Mouse (Mus musculus) liver, embryonic 11.5 days (tissue): ENCODE measurements at regions not wholly inside any gene's neighbourhood (a gene's known extent, or its start where the extent isn't known, plus 50 kb on each side); places are given as distances from the start of the nearest gene placed in this dataset.

ENCODE experiments used
- ATAC-seq: fragments of 200-750 bp; cut with Nextera tagmentation; replicated peaks from 2 replicates; pipeline ENCODE4 v1.8.0; 2017; ENCODE audit warnings: moderate number of reproducible peaks, mild to moderate bottlenecking, moderate TSS enrichment, moderate library complexity; ENCODE audit not compliant: low FRiP score
- DNase-seq: peaks from one replicate; pipeline ENCODE4 v3.0.0-alpha.2; 2017; ENCODE audit warnings: low spot score
- H3K27ac ChIP-seq: fragments of 300-500 bp; sonication (generic); 2 replicates; pipeline ENCODE4 v1.5.1; 2014; ENCODE audit warnings: mild to moderate bottlenecking, low read depth, low read length, control low read depth
- H3K27me3 ChIP-seq: fragments of 300-500 bp; sonication (generic); replicated peaks from 2 replicates; pipeline ENCODE4 v1.6.1; 2014; ENCODE audit warnings: low read length, mixed read lengths; ENCODE audit not compliant: control insufficient read depth, insufficient read depth
- H3K36me3 ChIP-seq: fragments of 300-500 bp; sonication (generic); 2 replicates; pipeline ENCODE4 v1.6.1; 2014; ENCODE audit warnings: mild to moderate bottlenecking, low read length, moderate library complexity, mixed read lengths; ENCODE audit not compliant: control insufficient read depth, insufficient read depth
- H3K4me1 ChIP-seq: fragments of 300-500 bp; sonication (generic); replicated peaks from 2 replicates; pipeline ENCODE4 v1.6.1; 2014; ENCODE audit warnings: low read length, mixed read lengths; ENCODE audit not compliant: control insufficient read depth, insufficient read depth
- H3K4me2 ChIP-seq: fragments of 300-500 bp; sonication (generic); 2 replicates; pipeline ENCODE4 v1.6.1; 2014; ENCODE audit warnings: mild to moderate bottlenecking, control low read depth, moderate library complexity
- H3K4me3 ChIP-seq: fragments of 300-500 bp; sonication (generic); 2 replicates; pipeline ENCODE4 v1.5.1; 2014; ENCODE audit warnings: low read depth, low read length, control low read depth
- H3K9ac ChIP-seq: fragments of 300-500 bp; sonication (generic); 2 replicates; pipeline ENCODE4 v1.6.1; 2014; ENCODE audit warnings: low read depth, low read length, control low read depth
- H3K9me3 ChIP-seq: fragments of 300-500 bp; sonication (generic); 2 replicates; pipeline ENCODE4 v1.6.1; 2016; ENCODE audit warnings: low read length, inconsistent platforms, mixed read lengths; ENCODE audit not compliant: control insufficient read depth
- WGBS: fragments of 180-500 bp; shearing (Covaris S2); extraction: QIAGEN DNeasy Blood & Tissue Kit; methylation state at CpG from one replicate; pipeline ENCODE4 v1.1.7; 2014; 5-methylcytosine and 5-hydroxymethylcytosine counted together

- Histone ChIP-seq H3K4me3 (no peak overlapping the region), H3K4me1 (no peaks in the 10 kb centered on the region), H3K9ac (no peak overlapping the region), H3K36me3 (no peaks in the 10 kb centered on the region), H3K27me3 (no peaks in the 10 kb centered on the region), H3K27ac (no peak overlapping the region), H3K4me2 (no peak overlapping the region), H3K9me3 (no peaks in the 10 kb centered on the region)
- ATAC-seq (no peak), DNase-seq (no peak)
- 61% methylated on average over 5 of the region's 5 CpGs for WGBS
These were observed 85.4 kb downstream of the Atp23 start for GRCm38 (mm10) chr10:126815730-126816129.

GRCm38 (mm10) chr10:126814968-126815367, 86.2 kb downstream of the Atp23 start:
- no peak overlapping the region for H3K9ac ChIP-seq
- no peaks in the 10 kb centered on the region for H3K9me3 ChIP-seq
- H3K4me2 ChIP-seq, result no peak overlapping the region
- no peak for DNase-seq
- H3K36me3 ChIP-seq, result no peaks in the 10 kb centered on the region
- H3K27ac ChIP-seq, result no peak overlapping the region
- H3K27me3 ChIP-seq, result no peaks in the 10 kb centered on the region
- no peaks in the 10 kb centered on the region for H3K4me1 ChIP-seq
- 90% methylated on average over 18 of the region's 18 CpGs for WGBS
- no peak for ATAC-seq
- H3K4me3 ChIP-seq, result no peak overlapping the region

- Histone ChIP-seq H3K27me3 (no peaks in the 10 kb centered on the region), H3K9me3 (no peaks in the 10 kb centered on the region), H3K9ac (no peak overlapping the region), H3K4me1 (no peaks in the 10 kb centered on the region), H3K4me3 (no peak overlapping the region), H3K4me2 (no peak overlapping the region), H3K27ac (no peak overlapping the region), H3K36me3 (no peaks in the 10 kb centered on the region)
- 83% methylated on average over 6 of the region's 6 CpGs for WGBS
- ATAC-seq, result no peak
- no peak for DNase-seq
These were observed 88.0 kb downstream of the Atp23 start for GRCm38 (mm10) chr10:126813051-126813593.

- 68% methylated on average over 7 of the region's 7 CpGs for whole genome bisulfite sequencing
- DNase-seq (no peak), ATAC-seq (peak; percentile 45)
- no peak overlapping the region for H3K4me2 ChIP-seq
- no peaks in the 10 kb centered on the region for H3K4me1 ChIP-seq
- no peaks in the 10 kb centered on the region for H3K36me3 ChIP-seq
- no peaks in the 10 kb centered on the region for H3K9me3 ChIP-seq
- H3K27me3 ChIP-seq, result no peaks in the 10 kb centered on the region
- H3K27ac ChIP-seq, result no peak overlapping the region
- H3K9ac ChIP-seq, result no peak overlapping the region
- no peak overlapping the region for H3K4me3 ChIP-seq
These were observed 88.9 kb downstream of the Atp23 start for GRCm38 (mm10) chr10:126812243-126812755.

- H3K9me3 ChIP-seq, result no peaks in the 10 kb centered on the region
- no peaks in the 10 kb centered on the region for H3K27me3 ChIP-seq
- peak overlapping the region; percentile 52; the same call in 1 of the 2 replicates for H3K4me2 ChIP-seq
- 73% methylated on average over 11 of the region's 11 CpGs for WGBS
- H3K4me3 ChIP-seq, result no peak overlapping the region
- no peak overlapping the region for H3K9ac ChIP-seq
- H3K36me3 ChIP-seq, result no peaks in the 10 kb centered on the region
- H3K4me1 ChIP-seq, result no peaks in the 10 kb centered on the region
- no peak overlapping the region for H3K27ac ChIP-seq
- ATAC-seq (no peak), DNase-seq (no peak)
These were observed 90.6 kb downstream of the Atp23 start for GRCm38 (mm10) chr10:126810346-126811095.

GRCm38 (mm10) chr10:126809587-126809986, 91.6 kb downstream of the Atp23 start:
- H3K4me3 ChIP-seq, result peak overlapping the region; percentile 14; the same call in 1 of the 2 replicates
- peak overlapping the region; percentile 52 for H3K4me2 ChIP-seq
- no peaks in the 10 kb centered on the region for H3K4me1 ChIP-seq
- 42% methylated on average over 17 of the region's 17 CpGs for WGBS
- no peaks in the 10 kb centered on the region for H3K9me3 ChIP-seq
- H3K27ac ChIP-seq, result no peak overlapping the region
- H3K9ac ChIP-seq, result no peak overlapping the region
- peak; percentile 37 for DNase-seq
- ATAC-seq, result peak; percentile 37
- H3K36me3 ChIP-seq, result no peaks in the 10 kb centered on the region
- H3K27me3 ChIP-seq, result no peaks in the 10 kb centered on the region

- no peak for DNase-seq
- Histone ChIP-seq H3K9ac (no peak overlapping the region), H3K27me3 (no peaks in the 10 kb centered on the region), H3K4me1 (no peaks in the 10 kb centered on the region), H3K27ac (no peak overlapping the region), H3K4me3 (no peak overlapping the region), H3K9me3 (no peaks in the 10 kb centered on the region), H3K36me3 (no peaks in the 10 kb centered on the region), H3K4me2 (no peak overlapping the region)
- 78% methylated on average over 4 of the region's 4 CpGs for WGBS
- ATAC-seq, result no peak
These were observed 94.3 kb downstream of the Atp23 start for GRCm38 (mm10) chr10:126806881-126807280.

GRCm38 (mm10) chr10:126802732-126803131, 98.4 kb downstream of the Atp23 start:
- no peak overlapping the region for H3K4me2 ChIP-seq
- no peaks in the 10 kb centered on the region for H3K9me3 ChIP-seq
- no peak overlapping the region for H3K9ac ChIP-seq
- no peak overlapping the region for H3K4me3 ChIP-seq
- 48% methylated on average over 4 of the region's 4 CpGs for WGBS
- no peaks in the 10 kb centered on the region for H3K36me3 ChIP-seq
- no peak overlapping the region for H3K27ac ChIP-seq
- ATAC-seq (no peak), DNase-seq (no peak)
- H3K27me3 ChIP-seq, result no peaks in the 10 kb centered on the region
- no peaks in the 10 kb centered on the region for H3K4me1 ChIP-seq

- ATAC-seq (no peak), DNase-seq (no peak)
- Histone ChIP-seq H3K4me1 (no peaks in the 10 kb centered on the region), H3K4me3 (no peak overlapping the region), H3K27me3 (no peaks in the 10 kb centered on the region), H3K4me2 (no peak overlapping the region), H3K9ac (no peak overlapping the region), H3K36me3 (no peaks in the 10 kb centered on the region), H3K9me3 (no peaks in the 10 kb centered on the region), H3K27ac (no peak overlapping the region)
- 48% methylated on average over 4 of the region's 4 CpGs for WGBS
These were observed 101.8 kb downstream of the Atp23 start for GRCm38 (mm10) chr10:126799393-126799792.
